Mouse (Mus musculus) retina, postnatal 7 days (tissue): ENCODE measurements around the gene Ccnb2.

Source experiments
- DNase-seq: peaks from one replicate; pipeline ENCODE4 v3.0.0-alpha.2; 2012; ENCODE audit warnings: low read depth, low spot score

The Ccnb2 gene

DNA sequence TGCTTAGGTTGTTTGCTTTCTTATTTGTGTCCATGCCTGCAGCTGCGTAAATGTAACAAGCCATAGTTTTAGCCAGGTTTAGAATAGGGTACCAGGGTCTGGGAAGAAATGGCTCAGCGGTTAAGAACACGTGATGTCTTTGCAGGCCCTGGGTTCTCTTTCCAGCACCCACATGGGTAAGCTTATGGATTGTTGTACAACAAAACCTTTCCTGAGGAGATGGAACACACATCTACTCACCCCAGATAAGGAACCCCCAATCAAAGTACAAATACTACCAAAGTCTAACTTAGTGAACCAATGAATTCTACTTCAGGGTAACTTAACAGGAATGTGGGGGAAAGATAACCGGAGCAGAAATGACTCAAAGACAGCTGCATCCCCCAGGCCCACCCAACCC, 36.9 kb downstream of the Ccnb2 start:
- no peak for DNase-seq

GRCm38 (mm10) chr9:70383750-70384149, 37.6 kb downstream of the Ccnb2 start:
- DNase-seq: no peak

- no peak for DNase-seq
Observed at GRCm38 (mm10) chr9:70382091-70382490, 39.3 kb downstream of the Ccnb2 start.

- DNase-seq: no peak
Observed at GRCm38 (mm10) chr9:70379502-70380467, 41.6 kb downstream of the Ccnb2 start.

- no peak for DNase-seq
Observed at GRCm38 (mm10) chr9:70371638-70372037, 49.7 kb downstream of the Ccnb2 start.

DNA sequence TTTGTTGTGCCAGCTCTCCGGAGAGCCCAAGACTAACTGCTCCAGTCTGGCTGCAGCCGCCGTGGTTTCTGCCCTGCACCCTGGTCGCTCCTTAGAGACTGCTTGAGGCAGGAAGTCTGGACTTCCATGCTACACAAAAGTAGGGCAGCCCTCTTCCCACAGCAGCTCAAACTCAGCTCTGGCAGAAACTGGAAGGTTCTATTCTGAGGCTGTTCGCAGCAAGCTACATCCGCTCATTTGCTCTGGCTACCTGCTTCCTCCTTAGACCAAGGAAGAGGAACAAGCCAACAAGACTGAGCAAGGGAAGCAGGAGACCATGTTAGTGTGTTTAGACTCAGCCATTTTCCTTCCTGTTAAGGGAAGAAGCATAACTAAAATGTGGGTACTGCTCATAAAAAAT, 54.4 kb downstream of the Ccnb2 start:
- no peak for DNase-seq

DNA sequence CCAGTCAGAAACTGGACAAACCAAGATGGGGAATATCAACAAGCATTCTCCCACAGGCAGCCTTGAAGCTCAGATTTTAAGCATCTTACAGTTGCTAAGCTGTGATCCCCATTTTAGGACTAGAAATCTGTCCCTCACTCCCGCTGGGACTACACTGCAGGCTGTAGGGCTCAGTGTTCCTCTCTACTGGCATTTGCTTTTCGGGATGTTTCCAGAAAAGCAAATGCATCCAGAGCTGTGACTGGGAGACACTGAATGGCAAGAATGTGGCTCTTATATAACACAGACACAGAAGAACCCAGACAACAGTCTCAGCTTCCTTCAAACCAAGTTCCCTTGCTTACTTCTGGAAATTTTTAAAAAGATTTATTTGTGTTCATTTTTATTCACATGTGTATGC, 55.4 kb downstream of the Ccnb2 start:
- no peak for DNase-seq

GRCm38 (mm10) chr9:70364741-70365140, 56.6 kb downstream of the Ccnb2 start:
- no peak for DNase-seq

DNA sequence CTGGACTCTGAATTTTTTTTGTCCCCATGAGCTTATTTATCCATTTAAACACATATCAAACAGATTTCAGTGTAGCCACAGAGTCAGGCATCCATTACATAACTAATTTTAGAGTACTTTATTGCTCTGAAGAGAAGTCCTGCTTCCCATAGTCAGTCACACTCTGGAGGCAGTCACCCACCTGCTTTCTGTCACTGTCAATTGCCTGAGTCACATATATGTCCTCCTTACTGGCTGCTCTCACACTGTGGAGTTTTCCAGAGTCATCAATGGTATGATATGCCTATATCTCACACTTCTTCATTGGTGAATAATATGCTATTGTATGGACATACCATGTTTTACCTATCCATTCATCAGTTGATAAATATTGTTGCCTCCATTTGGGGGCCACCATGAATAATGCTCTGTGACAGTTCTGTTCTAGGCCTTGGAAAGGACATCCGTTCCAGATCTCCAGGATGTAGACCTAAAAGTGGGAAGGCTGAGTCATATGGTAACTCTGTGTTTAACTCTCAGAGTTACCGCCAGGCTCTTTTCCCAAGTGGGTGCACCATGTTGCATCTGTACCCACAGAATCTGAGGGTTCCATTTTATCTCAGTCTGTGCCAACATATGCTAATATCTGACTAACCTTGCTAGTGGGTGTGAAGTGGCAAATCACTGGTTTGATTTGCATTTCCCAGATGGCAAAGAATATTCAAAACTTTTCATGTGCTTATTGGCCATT, 61.8 kb downstream of the Ccnb2 start:
- DNase-seq: no peak
